Comparison of ENCODE assay signal across 19 mouse cellular contexts in genomic region chr4:148154006-148154405, GRCm38 (mm10).
"Had no signal": no experiment of that assay in that cellular context is flagged by ENCODE, and none has a peak within 500 bp of the region (broad histone marks: within the 10 kb centered on the region; RNA-seq: fewer than 3 reads in every experiment).

No protein-coding gene starts in this region.

- H3K9ac ChIP-seq: limb, embryonic 13.5 days; liver, embryonic 12.5 days; liver, embryonic 15.5 days; lung, embryonic 15.5 days; midbrain, embryonic 13.5 days; neural tube, embryonic 13.5 days had no signal

- H3K27me3 ChIP-seq: limb, embryonic 13.5 days; midbrain, embryonic 13.5 days; neural tube, embryonic 13.5 days had no signal

- H3K27ac ChIP-seq: layer of hippocampus, adult 2 months; limb, embryonic 10.5 days; limb, embryonic 13.5 days; liver, embryonic 12.5 days; liver, embryonic 15.5 days; lung, embryonic 15.5 days; midbrain, embryonic 10.5 days; midbrain, embryonic 13.5 days; neural tube, embryonic 13.5 days had no signal

- DNase-seq: kidney, postnatal 25 days; layer of hippocampus, adult 9-11 months; liver; lung, adult 18-20 months; lung, postnatal 10 days; lung, postnatal 36 days; thymus, adult 18-20 months; thymus, postnatal 36 days had no signal

- H3K4me3 ChIP-seq: layer of hippocampus, adult 2 months; limb, embryonic 10.5 days; limb, embryonic 13.5 days; liver, embryonic 12.5 days; liver, embryonic 15.5 days; lung, embryonic 15.5 days; megakaryocyte, embryonic 14.5 days; midbrain, embryonic 10.5 days; midbrain, embryonic 13.5 days; myocyte; neural tube, embryonic 13.5 days had no signal

- H3K36me3 ChIP-seq: liver, embryonic 12.5 days; liver, embryonic 15.5 days; lung, embryonic 15.5 days had no signal

- H3K9me3 ChIP-seq: limb, embryonic 10.5 days; limb, embryonic 13.5 days; liver, embryonic 12.5 days; liver, embryonic 15.5 days; lung, embryonic 15.5 days; megakaryocyte, embryonic 14.5 days; midbrain, embryonic 10.5 days; midbrain, embryonic 13.5 days; neural tube, embryonic 13.5 days had no signal
